Mouse (Mus musculus): ENCODE results near the gene Gm4869.

DNA sequence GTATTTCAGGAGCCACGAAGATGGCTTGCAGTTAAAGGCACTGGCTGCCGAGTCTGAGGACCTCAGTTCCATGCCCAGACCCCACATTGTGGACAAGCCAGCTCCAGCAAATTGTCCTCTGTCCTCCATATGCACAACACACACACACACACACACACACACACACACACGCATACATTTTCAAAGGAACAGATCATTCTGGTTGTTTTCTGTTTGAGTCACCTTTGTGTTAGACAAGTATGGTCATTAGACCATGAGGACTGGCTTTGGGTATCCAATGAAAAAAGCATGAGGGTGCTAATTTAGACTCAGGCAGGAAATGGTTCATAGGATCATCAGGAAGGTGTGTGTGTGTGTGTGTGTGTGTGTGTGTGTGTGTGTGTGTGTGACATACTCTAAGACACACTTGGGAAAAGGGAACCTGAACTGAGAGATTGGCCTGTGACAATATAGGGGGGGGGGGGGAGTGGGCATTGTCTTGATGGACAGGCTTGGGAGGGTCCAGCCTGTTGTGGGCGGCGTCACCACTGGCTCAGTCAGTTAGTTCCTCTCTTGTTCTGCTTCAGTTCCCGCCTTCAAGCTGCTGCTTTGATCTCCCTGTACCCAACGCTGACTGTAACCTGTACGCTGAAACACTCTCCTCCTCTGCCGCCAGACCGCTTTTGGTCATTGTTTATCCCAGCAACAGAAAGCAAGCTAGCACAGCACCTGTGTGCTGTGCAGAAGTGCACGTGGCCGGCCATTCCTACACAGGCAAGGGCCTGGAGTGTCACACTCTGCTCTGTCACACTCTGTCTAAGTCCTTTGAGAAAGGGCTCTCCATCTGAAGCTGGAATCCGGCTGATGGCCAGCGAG, 56.8 kb downstream of the Gm4869 start:
- TF ChIP-seq CTCF (IDR thresholded peaks at IDR 0.05; ENCODE audit: low read depth): no peak
- TF ChIP-seq EP300 (IDR thresholded peaks at IDR 0.05; ENCODE audit: low read depth): no peak
